Mouse (Mus musculus): ENCODE measurements at regions not wholly inside any gene's neighbourhood (a gene's known extent, or its start where the extent isn't known, plus 50 kb on each side); places are given as distances from the start of the nearest gene placed in this dataset.

GRCm38 (mm10) chr10:111389890-111390289 is 83.1 kb upstream of the Nap1l1 start:
- TF ChIP-seq CTCF (IDR thresholded peaks at IDR 0.05; ENCODE audit: extremely low read depth, insufficient read depth, insufficient read length, insufficient replicate concordance) (no peak), POLR2A (IDR thresholded peaks at IDR 0.05; ENCODE audit: low read depth, low read length) (no peak)

Data from spleen, adult 2 months (tissue).